Mouse (Mus musculus) liver, postnatal 0 days (tissue): Measurements from ENCODE around the gene E130114P18Rik. TPM values are rescaled to one million over a fixed set of nuclear protein-coding genes. Genes with fewer than 3 reads are reported as not detected.

Source experiments
- ATAC-seq: fragments of 200-750 bp; cut with Nextera tagmentation; 2 replicates; pipeline ENCODE4 v1.8.0; 2017; ENCODE audit warnings: mild to moderate bottlenecking, moderate library complexity
- DNase-seq: peaks from one replicate; pipeline ENCODE4 v3.0.0-alpha.2; 2016
- H3K27ac ChIP-seq: fragments of 300-500 bp; sonication (generic); 2 replicates; pipeline ENCODE4 v1.5.1; 2014; ENCODE audit warnings: antibody characterized with exemption, moderate library complexity, mild to moderate bottlenecking, low read depth
- H3K27me3 ChIP-seq: fragments of 300-500 bp; sonication (generic); 2 replicates; pipeline ENCODE4 v1.6.1; 2014; ENCODE audit warnings: low read length, control low read depth, mixed read lengths; ENCODE audit not compliant: insufficient read depth
- H3K36me3 ChIP-seq: fragments of 300-500 bp; sonication (generic); replicated peaks from 2 replicates; pipeline ENCODE4 v1.6.1; 2014; ENCODE audit warnings: mild to moderate bottlenecking, control low read depth, low read length, moderate library complexity, mixed read lengths; ENCODE audit not compliant: insufficient read depth
- H3K4me1 ChIP-seq: fragments of 300-500 bp; sonication (generic); 2 replicates; pipeline ENCODE4 v1.6.1; 2014; ENCODE audit warnings: antibody characterized with exemption, mild to moderate bottlenecking, control low read depth; ENCODE audit not compliant: insufficient read depth
- H3K4me2 ChIP-seq: fragments of 300-500 bp; sonication (generic); 2 replicates; pipeline ENCODE4 v1.6.1; 2014; ENCODE audit warnings: low read depth, mild to moderate bottlenecking, low read length, moderate library complexity, mixed read lengths
- H3K4me3 ChIP-seq: fragments of 300-500 bp; sonication (generic); 2 replicates; pipeline ENCODE4 v1.5.1; 2014; ENCODE audit warnings: low read depth, low read length
- H3K9ac ChIP-seq: fragments of 300-500 bp; sonication (generic); replicated peaks from 2 replicates; pipeline ENCODE4 v1.6.1; 2014; ENCODE audit warnings: mild to moderate bottlenecking, moderate library complexity
- H3K9me3 ChIP-seq: fragments of 300-500 bp; sonication (generic); 2 replicates; pipeline ENCODE4 v1.6.1; 2016; ENCODE audit warnings: mild to moderate bottlenecking, control low read depth, low read length, mixed read lengths
- CTCF ChIP-seq: sonication (generic); IDR thresholded peaks from 2 replicates; pipeline ENCODE4 v1.5.1; 2016; ENCODE audit warnings: antibody characterized with exemption, low read depth
- EP300 ChIP-seq: IDR thresholded peaks from 2 replicates; pipeline ENCODE4 v1.6.1; 2016; ENCODE audit warnings: antibody characterized with exemption, low read depth, mild to moderate bottlenecking
- WGBS: fragments of 180-500 bp; shearing (Covaris S2); extraction: QIAGEN DNeasy Blood & Tissue Kit; methylation state at CpG from one replicate; pipeline ENCODE4 v1.1.7; 2014; ENCODE audit not compliant: insufficient replicate concordance; 5-methylcytosine and 5-hydroxymethylcytosine counted together
- polyA plus RNA-seq: library from polyadenylated mRNA; unstranded; fragments of >200 nt; fragmentation: Nextera tagmentation; extraction: Ambion mirVana; gene quantifications from 2 replicates; pipeline ENCODE4 v1.2.1, GENCODE M21; 2015

E130114P18Rik gene
- polyA plus RNA-seq, 1 experiment from 2014 or later = not detected

DNA sequence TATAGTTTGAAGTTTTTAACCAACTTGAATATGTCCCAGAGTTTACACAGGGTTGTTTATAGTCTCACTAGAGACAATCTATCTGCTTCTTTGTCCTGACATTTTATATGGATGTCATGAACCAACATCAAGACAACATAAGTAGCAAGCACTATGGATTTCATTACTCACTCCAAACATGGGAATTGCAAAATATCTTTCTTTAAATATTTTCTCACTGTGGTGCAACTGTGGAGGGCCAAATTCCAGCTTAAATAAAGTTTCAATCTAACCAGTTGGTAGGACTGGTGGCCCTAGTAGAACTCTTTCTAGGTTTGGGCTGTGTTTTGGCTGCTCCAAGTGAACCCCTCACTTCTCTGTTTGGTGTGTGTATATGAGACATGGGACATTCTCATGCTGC, 38.1 kb upstream of the E130114P18Rik start:
- Histone ChIP-seq H3K4me2 (0 out of 2 replicates have a peak overlapping the region, but pooled peaks have one; percentile 12), H3K4me1 (peaks cover 20% of the 10 kb centered on the region), H3K27me3 (no peaks in the 10 kb centered on the region), H3K36me3 (no peaks in the 10 kb centered on the region), H3K9me3 (no peaks in the 10 kb centered on the region), H3K4me3 (no peak overlapping the region), H3K9ac (no peak overlapping the region), H3K27ac (peak overlapping the region; percentile 89)
- peak; percentile 47 for ATAC-seq
- TF ChIP-seq CTCF (no peak), EP300 (peak; percentile 66)
- DNase-seq = no peak

DNA sequence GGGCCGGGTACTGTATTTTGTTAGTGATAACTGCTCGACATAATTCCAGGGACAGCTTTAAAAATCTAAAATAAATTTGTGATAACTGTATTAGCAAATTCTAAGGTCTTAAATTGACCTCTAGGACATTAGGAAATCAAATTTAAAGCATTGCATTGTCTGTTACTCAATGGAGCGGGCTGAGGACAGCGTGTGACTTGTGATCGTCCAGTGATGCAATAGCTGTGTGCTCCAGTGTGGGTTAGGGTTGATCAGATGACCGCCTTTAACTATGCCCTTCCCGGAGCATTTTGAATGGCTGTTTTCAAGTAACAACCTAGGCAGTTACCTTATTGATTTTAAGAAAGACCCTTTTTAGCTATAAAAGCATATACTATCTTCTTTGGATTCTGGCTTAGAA, 36.6 kb upstream of the E130114P18Rik start:
- no peaks in the 10 kb centered on the region for H3K36me3 ChIP-seq
- ATAC-seq = peak; percentile 87

DNA sequence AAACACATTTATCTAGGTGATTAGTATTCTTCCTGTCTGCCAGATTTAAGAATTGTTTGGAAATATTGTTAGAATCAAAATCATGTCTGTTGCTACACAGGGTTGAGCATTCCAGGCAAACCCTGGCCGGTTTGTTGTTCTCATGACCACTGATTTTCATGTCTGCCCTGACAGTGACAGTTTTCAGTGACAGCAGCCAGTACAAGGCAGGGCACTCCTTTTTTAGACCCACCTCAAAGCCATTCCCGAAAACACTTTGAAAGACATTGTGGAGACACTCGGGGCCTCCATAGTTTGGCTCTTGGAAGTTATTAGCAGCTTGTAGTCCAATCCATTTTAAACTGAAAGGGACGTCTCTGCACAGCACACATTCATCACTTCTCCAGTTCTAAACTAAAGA, 36.1 kb upstream of the E130114P18Rik start:
- H3K36me3 ChIP-seq = no peaks in the 10 kb centered on the region
- H3K4me2 ChIP-seq = no peak overlapping the region
- peak overlapping the region; percentile 89 for H3K27ac ChIP-seq
- H3K4me3 ChIP-seq = no peak overlapping the region
- no peak for ATAC-seq
- H3K27me3 ChIP-seq = no peaks in the 10 kb centered on the region
- no peak overlapping the region for H3K9ac ChIP-seq
- DNase-seq = no peak
- WGBS = 69% methylated on average over 4 of the region's 4 CpGs
- TF ChIP-seq CTCF (no peak), EP300 (no peak)
- no peaks in the 10 kb centered on the region for H3K9me3 ChIP-seq
- peaks cover 36% of the 10 kb centered on the region for H3K4me1 ChIP-seq

More for the DNA sequence above, 36.6 kb upstream of the E130114P18Rik start:
- H3K9ac ChIP-seq = no peak overlapping the region
- no peak overlapping the region for H3K4me3 ChIP-seq
- H3K4me2 ChIP-seq = no peak overlapping the region
- TF ChIP-seq CTCF (no peak), EP300 (peak; percentile 93)
- 56% methylated on average over 7 of the region's 7 CpGs for WGBS
- DNase-seq = peak; percentile 55
- no peaks in the 10 kb centered on the region for H3K27me3 ChIP-seq
- peaks cover 31% of the 10 kb centered on the region for H3K4me1 ChIP-seq
- H3K9me3 ChIP-seq = no peaks in the 10 kb centered on the region
- H3K27ac ChIP-seq = peak overlapping the region; percentile 89

DNA sequence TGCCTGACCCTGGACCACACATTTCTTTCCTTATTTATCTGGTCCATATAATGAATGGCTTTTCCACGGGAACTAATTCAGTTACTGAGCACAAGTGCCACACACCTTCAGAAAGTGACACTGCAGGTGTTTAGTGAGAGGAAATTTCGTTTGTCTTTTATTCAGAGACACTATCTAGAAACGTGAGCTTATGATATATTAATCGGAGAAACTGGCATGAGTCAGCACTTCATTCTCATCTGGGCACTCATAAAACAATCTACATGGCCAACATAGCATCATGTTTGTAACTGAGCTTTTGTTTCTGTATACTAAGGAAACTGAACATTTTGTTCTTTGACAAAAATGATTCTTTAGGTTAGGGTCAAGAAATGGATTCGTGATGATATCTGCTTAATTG, 35.2 kb upstream of the E130114P18Rik start:
- TF ChIP-seq EP300 (no peak), CTCF (no peak)
- ATAC-seq (no peak), DNase-seq (no peak)
- Histone ChIP-seq H3K4me1 (peaks cover 40% of the 10 kb centered on the region), H3K27ac (no peak overlapping the region; the same call in 1 of the 2 replicates), H3K4me3 (no peak overlapping the region), H3K4me2 (no peak overlapping the region), H3K9me3 (no peaks in the 10 kb centered on the region), H3K36me3 (no peaks in the 10 kb centered on the region), H3K9ac (no peak overlapping the region), H3K27me3 (no peaks in the 10 kb centered on the region)
- WGBS = 65% methylated on average over 5 of the region's 5 CpGs

DNA sequence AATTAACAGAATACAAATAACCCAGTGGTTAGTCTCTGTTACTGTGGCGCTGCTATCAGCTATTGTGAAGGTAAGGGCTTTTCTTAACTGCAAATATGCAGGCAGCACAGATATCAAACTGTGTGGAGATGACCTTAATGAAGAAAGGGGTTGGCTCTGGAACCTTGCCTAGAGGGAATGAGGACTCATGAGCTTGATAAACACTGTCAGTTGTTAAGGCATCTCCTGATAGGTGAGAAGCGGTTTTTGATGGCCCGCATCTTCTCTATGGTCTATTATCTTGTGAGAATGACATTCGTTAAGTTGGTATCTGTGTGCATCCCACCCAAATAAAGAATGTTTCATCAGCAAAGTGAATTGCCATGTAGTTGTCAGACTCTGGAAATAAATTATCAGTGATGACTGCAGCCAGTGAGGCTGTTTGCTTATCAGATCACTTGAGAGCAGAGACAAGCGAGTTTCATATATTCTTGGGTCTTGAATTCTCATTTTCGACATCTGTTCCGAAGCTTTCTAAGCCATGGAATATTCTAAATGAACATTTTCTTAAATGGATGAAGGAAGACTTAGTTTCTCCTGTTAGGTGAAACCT, 32.6 kb upstream of the E130114P18Rik start:
- no peaks in the 10 kb centered on the region for H3K9me3 ChIP-seq
- peaks cover 39% of the 10 kb centered on the region for H3K4me1 ChIP-seq
- WGBS = 60% methylated on average over 7 of the region's 7 CpGs
- ATAC-seq = peak; percentile 15; the same call in 1 of the 2 replicates
- no peaks in the 10 kb centered on the region for H3K36me3 ChIP-seq
- H3K4me3 ChIP-seq = no peak overlapping the region
- no peak for DNase-seq
- peak overlapping the region; percentile 69; the same call in 1 of the 2 replicates for H3K27ac ChIP-seq
- H3K27me3 ChIP-seq = no peaks in the 10 kb centered on the region
- H3K9ac ChIP-seq = no peak overlapping the region
- H3K4me2 ChIP-seq = peak overlapping the region; percentile 38
- TF ChIP-seq EP300 (peak; percentile 98), CTCF (no peak)

DNA sequence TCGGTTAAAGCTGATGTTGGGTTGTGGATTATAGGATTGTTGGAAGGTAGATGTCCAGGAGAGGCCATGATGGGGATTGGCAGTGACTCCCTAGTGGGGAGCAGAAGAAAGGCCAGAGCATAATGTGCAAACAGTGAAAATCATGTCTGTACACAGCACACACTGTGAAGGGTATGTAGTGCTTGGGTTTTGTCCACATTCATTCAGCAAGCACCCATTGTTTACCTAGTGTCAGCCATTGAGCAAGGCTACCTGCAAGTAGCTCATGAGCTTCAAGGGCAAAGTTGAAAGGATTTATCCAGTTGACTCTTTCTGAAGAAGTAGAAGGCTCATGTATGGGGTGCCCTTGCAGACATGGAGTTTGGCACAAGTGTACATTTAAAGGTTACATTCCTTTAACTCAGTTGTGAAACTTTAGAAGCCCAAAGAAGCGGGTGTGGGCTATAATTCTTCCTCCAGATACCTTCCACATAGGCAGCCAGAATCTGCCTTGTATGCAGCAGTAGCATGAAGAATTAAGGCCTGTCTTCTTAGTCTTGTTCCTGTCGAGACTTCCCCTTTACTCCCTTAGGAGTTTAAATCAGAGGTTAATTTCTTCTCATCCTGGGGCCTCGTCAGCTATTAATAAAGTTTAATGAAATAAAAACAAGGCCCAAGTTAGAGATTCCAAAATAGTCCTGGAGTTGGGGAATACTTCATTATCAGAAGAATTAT, 31.9 kb upstream of the E130114P18Rik start:
- TF ChIP-seq CTCF = no peak
- no peak for TF ChIP-seq EP300
- Histone ChIP-seq H3K4me1 (peaks cover 35% of the 10 kb centered on the region), H3K9me3 (no peaks in the 10 kb centered on the region), H3K9ac (no peak overlapping the region), H3K4me3 (no peak overlapping the region), H3K36me3 (no peaks in the 10 kb centered on the region), H3K27me3 (no peaks in the 10 kb centered on the region), H3K4me2 (no peak overlapping the region), H3K27ac (peak overlapping the region; percentile 69)
- ATAC-seq (peak; percentile 54), DNase-seq (no peak)
- 61% methylated on average over 4 of the region's 4 CpGs for WGBS
